Mouse (Mus musculus): Measurements from ENCODE around the gene Galnt10. TPM values are rescaled to one million over a fixed set of nuclear protein-coding genes. Genes with fewer than 3 reads are reported as not detected.

Galnt10 gene
- polyA plus RNA-seq, 1 experiment from 2014 or later = 27.5 TPM

GRCm38 (mm10) chr11:57677261-57677660, 32.0 kb downstream of the Galnt10 start:
- Histone ChIP-seq H3K27me3 (no peaks in the 10 kb centered on the region), H3K4me2 (replicated peaks) (no peak overlapping the region), H3K9ac (no peak overlapping the region), H3K27ac (replicated peaks) (no peak overlapping the region), H3K9me3 (replicated peaks) (no peaks in the 10 kb centered on the region), H3K4me1 (peaks cover 34% of the 10 kb centered on the region), H3K36me3 (no peaks in the 10 kb centered on the region), H3K4me3 (replicated peaks) (no peak overlapping the region)
- WGBS = 46% methylated on average over 3 of the region's 3 CpGs
- ATAC-seq (ENCODE audit: insufficient number of reproducible peaks, low FRiP score, low TSS enrichment, low read depth) = no peak

DNA sequence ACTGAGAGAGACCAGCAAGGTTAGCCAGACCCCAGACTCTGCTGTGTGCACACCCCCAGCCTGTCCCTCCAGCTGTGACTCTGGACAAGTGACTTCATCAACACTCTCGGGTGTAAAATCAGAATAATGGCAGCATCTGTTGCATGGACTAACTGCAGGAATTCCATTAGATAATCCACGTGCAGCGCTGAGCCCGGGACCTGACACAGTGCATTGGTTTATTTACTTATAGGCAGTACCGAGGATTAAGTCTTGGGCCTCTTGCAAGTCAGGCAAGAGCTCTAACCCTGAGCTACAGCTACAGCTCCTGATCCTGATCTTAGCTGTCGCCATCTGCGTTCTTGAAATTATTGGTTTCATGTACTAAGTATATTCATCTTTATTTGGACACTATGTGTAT, 37.3 kb downstream of the Galnt10 start:
- no peak overlapping the region for H3K4me2 ChIP-seq (replicated peaks)
- ATAC-seq (ENCODE audit: insufficient number of reproducible peaks, low FRiP score, low TSS enrichment, low read depth) = no peak
- no peaks in the 10 kb centered on the region for H3K9me3 ChIP-seq (replicated peaks)
- no peak overlapping the region for H3K4me3 ChIP-seq (replicated peaks)
- H3K4me1 ChIP-seq = peaks cover 22% of the 10 kb centered on the region
- H3K27me3 ChIP-seq = no peaks in the 10 kb centered on the region
- 54% methylated on average over 7 of the region's 7 CpGs for WGBS
- no peak overlapping the region for H3K27ac ChIP-seq (replicated peaks)
- H3K9ac ChIP-seq = no peak overlapping the region
- no peaks in the 10 kb centered on the region for H3K36me3 ChIP-seq

DNA sequence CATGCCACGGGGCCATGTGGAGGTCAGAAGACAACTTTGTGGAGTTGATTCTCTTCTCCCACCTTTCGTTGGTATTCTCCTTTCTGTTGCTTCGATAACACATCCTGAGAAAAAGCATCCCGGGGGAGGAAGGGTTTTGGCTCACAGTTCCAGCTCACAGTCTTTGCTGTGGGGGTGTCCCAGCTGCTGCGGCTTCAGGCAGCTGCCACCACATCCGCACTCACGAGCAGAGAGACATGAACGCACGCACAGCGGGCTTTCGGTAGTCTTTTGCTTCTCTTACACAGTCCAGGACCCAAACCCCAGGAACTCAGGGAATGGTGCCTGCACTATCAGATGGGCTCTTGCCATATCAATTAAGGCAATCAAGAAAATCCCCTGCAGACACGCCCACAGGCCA, 37.9 kb downstream of the Galnt10 start:
- no peak overlapping the region for H3K4me3 ChIP-seq (replicated peaks)
- no peak overlapping the region for H3K27ac ChIP-seq (replicated peaks)
- ATAC-seq (ENCODE audit: insufficient number of reproducible peaks, low FRiP score, low TSS enrichment, low read depth) = no peak
- 74% methylated on average over 12 of the region's 12 CpGs for WGBS
- no peaks in the 10 kb centered on the region for H3K36me3 ChIP-seq
- H3K27me3 ChIP-seq = no peaks in the 10 kb centered on the region
- no peak overlapping the region for H3K9ac ChIP-seq
- H3K4me1 ChIP-seq = peaks cover 27% of the 10 kb centered on the region
- no peak overlapping the region for H3K4me2 ChIP-seq (replicated peaks)
- H3K9me3 ChIP-seq (replicated peaks) = no peaks in the 10 kb centered on the region

GRCm38 (mm10) chr11:57683931-57684330, 38.7 kb downstream of the Galnt10 start:
- no peaks in the 10 kb centered on the region for H3K27me3 ChIP-seq
- no peak overlapping the region for H3K4me2 ChIP-seq (replicated peaks)
- ATAC-seq (ENCODE audit: insufficient number of reproducible peaks, low FRiP score, low TSS enrichment, low read depth) = peak; percentile 49; the same call in 1 of the 2 replicates
- no peaks in the 10 kb centered on the region for H3K36me3 ChIP-seq
- no peak overlapping the region for H3K27ac ChIP-seq (replicated peaks)
- H3K9ac ChIP-seq = no peak overlapping the region
- peaks cover 34% of the 10 kb centered on the region for H3K4me1 ChIP-seq
- H3K9me3 ChIP-seq (replicated peaks) = no peaks in the 10 kb centered on the region
- no peak overlapping the region for H3K4me3 ChIP-seq (replicated peaks)
- WGBS = 57% methylated on average over 8 of the region's 8 CpGs

GRCm38 (mm10) chr11:57684891-57685290, 39.6 kb downstream of the Galnt10 start:
- H3K27me3 ChIP-seq = no peaks in the 10 kb centered on the region
- no peak overlapping the region for H3K27ac ChIP-seq (replicated peaks)
- no peak for ATAC-seq (ENCODE audit: insufficient number of reproducible peaks, low FRiP score, low TSS enrichment, low read depth)
- peaks cover 34% of the 10 kb centered on the region for H3K4me1 ChIP-seq
- no peak overlapping the region for H3K4me3 ChIP-seq (replicated peaks)
- 43% methylated on average over 5 of the region's 5 CpGs for WGBS
- H3K4me2 ChIP-seq (replicated peaks) = no peak overlapping the region
- H3K9ac ChIP-seq = no peak overlapping the region
- H3K9me3 ChIP-seq (replicated peaks) = no peaks in the 10 kb centered on the region
- no peaks in the 10 kb centered on the region for H3K36me3 ChIP-seq

DNA sequence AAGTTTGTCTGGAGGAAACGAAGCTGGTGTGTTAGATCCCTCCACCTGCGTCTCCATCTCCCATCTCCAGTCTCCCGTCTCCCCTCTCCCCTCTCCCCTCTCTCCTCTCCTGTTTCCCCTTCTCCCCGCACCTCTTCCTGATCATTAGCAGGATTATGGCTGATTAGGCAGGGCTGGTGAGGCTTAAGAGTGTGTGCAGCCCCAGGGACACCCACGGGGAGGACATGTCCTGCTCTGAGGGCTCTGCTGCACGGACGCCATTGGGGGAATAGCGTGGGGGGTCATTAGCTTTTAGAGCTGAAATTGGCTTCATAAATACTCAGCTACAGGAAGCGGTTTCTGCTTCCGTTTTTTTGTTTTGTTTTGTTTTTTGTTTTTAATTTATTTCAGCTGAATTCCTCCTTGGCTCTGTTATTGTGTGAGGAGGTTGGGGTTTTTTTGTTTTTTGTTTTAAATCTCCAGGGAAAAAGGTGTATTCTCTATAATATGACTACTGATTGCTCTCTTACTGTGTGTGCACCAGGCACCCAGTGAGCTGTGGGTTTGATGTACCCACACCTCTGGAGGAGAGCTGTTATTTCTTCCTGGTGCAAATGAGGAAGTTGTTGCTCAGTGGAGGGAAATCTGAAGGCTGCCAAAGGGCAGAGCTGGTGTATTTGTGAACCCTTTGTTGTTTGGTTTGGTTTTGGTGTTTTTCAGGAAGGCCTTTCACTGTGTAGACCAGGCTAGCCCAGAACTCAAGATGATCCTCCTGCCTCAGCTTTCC, 40.6 kb downstream of the Galnt10 start:
- no peak for ATAC-seq (ENCODE audit: insufficient number of reproducible peaks, low FRiP score, low TSS enrichment, low read depth)
- H3K9me3 ChIP-seq (replicated peaks) = no peaks in the 10 kb centered on the region
- WGBS = 39% methylated on average over 10 of the region's 10 CpGs
- peaks cover 34% of the 10 kb centered on the region for H3K4me1 ChIP-seq
- H3K27ac ChIP-seq (replicated peaks) = no peak overlapping the region
- H3K27me3 ChIP-seq = no peaks in the 10 kb centered on the region
- no peak overlapping the region for H3K9ac ChIP-seq
- no peak overlapping the region for H3K4me3 ChIP-seq (replicated peaks)
- no peaks in the 10 kb centered on the region for H3K36me3 ChIP-seq
- no peak overlapping the region for H3K4me2 ChIP-seq (replicated peaks)

DNA sequence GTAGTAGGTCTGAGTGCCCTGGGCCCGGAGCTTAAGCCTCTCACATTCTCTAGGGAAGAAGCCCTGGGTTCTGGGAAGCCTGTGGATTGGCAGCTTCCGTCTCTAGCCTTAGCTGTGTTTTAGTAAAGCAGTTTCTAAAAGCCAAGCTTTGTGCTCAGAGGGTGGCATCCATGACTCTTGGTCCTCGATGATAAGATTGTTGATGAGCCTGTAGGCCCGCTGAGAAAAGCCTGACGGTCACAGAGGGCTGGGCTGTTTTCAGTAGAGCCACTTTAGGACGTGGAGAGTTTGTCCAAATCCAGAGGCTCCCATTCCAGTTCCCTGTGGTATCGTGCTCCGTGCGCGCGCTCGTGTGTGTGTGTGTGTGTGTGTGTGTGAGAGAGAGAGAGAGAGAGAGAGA, 41.6 kb downstream of the Galnt10 start:
- H3K4me1 ChIP-seq = peaks cover 34% of the 10 kb centered on the region
- WGBS = 82% methylated on average over 12 of the region's 12 CpGs
- no peak for ATAC-seq (ENCODE audit: insufficient number of reproducible peaks, low FRiP score, low TSS enrichment, low read depth)

GRCm38 (mm10) chr11:57687258-57687657, 42.0 kb downstream of the Galnt10 start:
- H3K27me3 ChIP-seq = no peaks in the 10 kb centered on the region
- H3K27ac ChIP-seq (replicated peaks) = no peak overlapping the region
- no peak for ATAC-seq (ENCODE audit: insufficient number of reproducible peaks, low FRiP score, low TSS enrichment, low read depth)
- no peaks in the 10 kb centered on the region for H3K36me3 ChIP-seq
- peaks cover 34% of the 10 kb centered on the region for H3K4me1 ChIP-seq
- H3K4me2 ChIP-seq (replicated peaks) = no peak overlapping the region
- no peak overlapping the region for H3K9ac ChIP-seq
- WGBS = 92% methylated on average over 9 of the region's 9 CpGs
- H3K9me3 ChIP-seq (replicated peaks) = no peaks in the 10 kb centered on the region
- H3K4me3 ChIP-seq (replicated peaks) = no peak overlapping the region

More for the DNA sequence above, 41.6 kb downstream of the Galnt10 start:
- no peak overlapping the region for H3K4me2 ChIP-seq (replicated peaks)
- no peak overlapping the region for H3K4me3 ChIP-seq (replicated peaks)
- H3K36me3 ChIP-seq = no peaks in the 10 kb centered on the region
- no peaks in the 10 kb centered on the region for H3K27me3 ChIP-seq
- no peak overlapping the region for H3K27ac ChIP-seq (replicated peaks)
- H3K9me3 ChIP-seq (replicated peaks) = no peaks in the 10 kb centered on the region
- no peak overlapping the region for H3K9ac ChIP-seq

DNA sequence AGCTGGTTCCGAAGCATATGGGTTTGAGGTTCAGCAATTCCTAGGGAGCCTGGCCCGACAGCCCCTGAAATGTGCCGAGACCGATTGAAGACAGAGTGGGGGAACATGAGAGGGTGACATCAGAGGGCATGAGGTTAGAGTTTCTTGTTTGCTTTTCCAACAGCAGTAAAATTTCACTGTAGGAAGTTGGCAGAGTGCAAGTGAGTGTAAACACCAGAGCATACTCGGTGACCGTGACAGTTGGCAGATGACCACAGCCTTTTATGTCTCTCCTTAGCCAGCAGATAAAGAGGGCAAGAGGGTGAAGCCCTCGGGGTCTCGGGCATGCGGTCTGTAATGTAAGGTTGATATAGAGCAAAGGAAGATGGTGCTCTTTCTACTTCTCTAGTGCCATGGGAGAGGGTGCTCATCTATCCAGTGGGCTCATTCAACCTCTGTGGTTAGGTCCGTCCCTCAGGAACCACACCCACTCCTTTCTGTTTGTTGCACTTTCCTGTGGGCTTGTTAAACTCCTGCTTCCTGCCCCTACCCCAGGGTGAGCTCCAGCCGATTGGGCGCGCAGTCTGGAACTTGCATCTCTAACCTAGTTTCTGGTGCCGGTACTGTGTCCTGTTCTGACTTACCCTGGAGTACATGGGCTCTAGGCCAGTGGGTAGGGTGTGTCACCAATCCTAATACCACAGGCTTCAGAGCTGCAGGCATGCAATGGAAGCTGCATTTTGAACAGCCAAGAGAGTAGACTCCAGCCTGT, 43.1 kb downstream of the Galnt10 start:
- 66% methylated on average over 14 of the region's 14 CpGs for WGBS
- Histone ChIP-seq H3K4me2 (replicated peaks) (no peak overlapping the region), H3K27ac (replicated peaks) (no peak overlapping the region), H3K9ac (no peak overlapping the region), H3K4me3 (replicated peaks) (no peak overlapping the region), H3K36me3 (no peaks in the 10 kb centered on the region), H3K9me3 (replicated peaks) (no peaks in the 10 kb centered on the region), H3K27me3 (no peaks in the 10 kb centered on the region), H3K4me1 (peaks cover 31% of the 10 kb centered on the region)
- ATAC-seq (ENCODE audit: insufficient number of reproducible peaks, low FRiP score, low TSS enrichment, low read depth) = no peak

GRCm38 (mm10) chr11:57689811-57690210, 44.6 kb downstream of the Galnt10 start:
- 83% methylated on average over 6 of the region's 6 CpGs for WGBS
- no peaks in the 10 kb centered on the region for H3K36me3 ChIP-seq
- no peak overlapping the region for H3K9ac ChIP-seq
- H3K4me3 ChIP-seq (replicated peaks) = no peak overlapping the region
- no peak overlapping the region for H3K27ac ChIP-seq (replicated peaks)
- H3K4me1 ChIP-seq = peaks cover 23% of the 10 kb centered on the region
- ATAC-seq (ENCODE audit: insufficient number of reproducible peaks, low FRiP score, low TSS enrichment, low read depth) = no peak
- H3K4me2 ChIP-seq (replicated peaks) = no peak overlapping the region
- H3K27me3 ChIP-seq = no peaks in the 10 kb centered on the region
- no peaks in the 10 kb centered on the region for H3K9me3 ChIP-seq (replicated peaks)

GRCm38 (mm10) chr11:57690836-57691235, 45.6 kb downstream of the Galnt10 start:
- WGBS = 90% methylated on average over 5 of the region's 5 CpGs
- Histone ChIP-seq H3K4me2 (replicated peaks) (no peak overlapping the region), H3K36me3 (no peaks in the 10 kb centered on the region), H3K27ac (replicated peaks) (no peak overlapping the region), H3K9me3 (replicated peaks) (no peaks in the 10 kb centered on the region), H3K27me3 (no peaks in the 10 kb centered on the region), H3K9ac (no peak overlapping the region), H3K4me1 (peaks cover 20% of the 10 kb centered on the region), H3K4me3 (replicated peaks) (no peak overlapping the region)
- no peak for ATAC-seq (ENCODE audit: insufficient number of reproducible peaks, low FRiP score, low TSS enrichment, low read depth)

Data from embryonic facial prominence, embryonic 15.5 days (tissue).